Mouse (Mus musculus) kidney, postnatal 10 days (tissue): Measurements from ENCODE around the gene Derl3.
"Not testable (repeated sequence)": the region's sequence is repeated elsewhere in the genome, so short reads cannot be mapped to it uniquely, and the experiment has no call there.

Experiments
- DNase-seq: peaks from one replicate; pipeline ENCODE4 v3.0.0; 2021; ENCODE audit warnings: mixed read lengths

The Derl3 gene

DNA sequence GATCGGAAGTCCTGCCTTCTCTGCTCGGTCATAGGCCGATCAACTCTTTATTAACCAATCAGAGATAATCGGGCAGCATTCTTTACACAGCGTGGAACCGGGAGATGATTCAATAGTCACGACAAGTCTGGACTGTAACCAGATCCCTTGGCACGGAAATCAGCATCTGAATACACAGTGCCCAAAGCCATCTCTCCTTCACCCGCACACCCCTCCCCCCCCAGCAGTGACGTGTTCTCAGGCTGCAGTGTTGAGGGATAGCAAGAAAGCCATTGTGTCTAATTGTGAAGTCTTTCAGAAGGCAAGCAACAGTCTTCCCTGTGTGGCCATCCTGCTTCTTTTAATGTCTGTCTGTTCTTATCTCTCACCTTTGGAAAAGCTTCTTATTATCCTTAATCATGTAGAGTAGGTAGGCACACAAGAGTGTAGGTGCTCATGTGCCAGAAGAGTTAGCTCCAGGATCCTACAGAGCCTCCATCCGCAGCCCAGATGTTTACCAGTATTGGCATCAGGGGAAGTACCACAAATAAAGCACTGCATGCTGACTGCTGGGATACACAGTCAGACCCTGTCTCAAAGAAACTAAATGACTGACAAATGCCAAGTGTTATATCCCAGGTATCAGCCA is 20.2 kb upstream of the Derl3 start:
- peak; percentile 77 for DNase-seq

DNA sequence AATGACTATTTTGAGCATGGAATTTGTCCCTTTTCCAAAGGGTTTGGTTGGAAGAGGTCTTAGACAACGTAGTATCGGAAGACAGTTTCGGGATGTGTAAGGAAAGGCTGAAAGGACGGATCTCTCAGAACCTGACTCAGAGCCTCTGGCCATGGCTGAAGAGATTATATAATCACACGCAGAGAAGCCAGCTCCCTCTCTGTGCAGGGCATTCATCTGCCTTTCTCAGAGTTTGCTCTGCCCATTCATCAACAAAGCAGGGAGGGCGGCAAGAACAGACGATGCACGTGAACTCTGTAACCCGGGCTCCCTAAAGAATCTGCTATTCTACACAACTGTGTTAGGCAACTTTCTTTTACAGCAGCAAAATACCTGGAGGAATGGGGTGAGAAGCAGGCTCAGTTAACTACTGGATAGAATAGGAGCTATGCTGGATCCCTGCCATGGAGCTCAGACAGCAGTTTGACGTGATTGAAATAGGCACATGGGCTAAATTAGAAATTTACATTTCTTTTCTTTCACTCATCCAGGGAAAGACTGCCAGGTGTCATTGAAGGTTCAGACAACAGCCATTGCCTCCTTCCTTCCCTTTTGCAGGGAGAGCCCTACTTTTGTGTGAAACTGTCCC is 19.6 kb upstream of the Derl3 start:
- no peak for DNase-seq

DNA sequence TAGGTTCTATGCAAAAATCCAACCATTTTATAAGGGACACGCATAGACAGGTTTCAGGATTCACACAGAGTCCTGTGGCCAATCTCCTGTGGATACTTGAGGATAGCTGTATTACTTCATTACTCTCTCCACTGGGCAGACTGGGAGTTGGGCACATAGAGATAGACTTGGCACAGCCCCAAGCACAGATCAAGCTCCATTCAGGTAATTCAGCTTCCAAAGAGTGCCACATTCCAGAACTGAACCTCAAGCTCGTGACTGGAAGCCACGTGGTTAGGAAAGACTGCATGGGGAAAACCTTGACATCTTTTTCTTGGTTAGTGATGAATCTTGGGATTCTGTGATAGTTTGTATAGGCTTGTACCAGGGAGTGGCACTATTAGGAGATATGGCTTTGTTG is 14.4 kb upstream of the Derl3 start:
- peak; percentile 70 for DNase-seq

DNA sequence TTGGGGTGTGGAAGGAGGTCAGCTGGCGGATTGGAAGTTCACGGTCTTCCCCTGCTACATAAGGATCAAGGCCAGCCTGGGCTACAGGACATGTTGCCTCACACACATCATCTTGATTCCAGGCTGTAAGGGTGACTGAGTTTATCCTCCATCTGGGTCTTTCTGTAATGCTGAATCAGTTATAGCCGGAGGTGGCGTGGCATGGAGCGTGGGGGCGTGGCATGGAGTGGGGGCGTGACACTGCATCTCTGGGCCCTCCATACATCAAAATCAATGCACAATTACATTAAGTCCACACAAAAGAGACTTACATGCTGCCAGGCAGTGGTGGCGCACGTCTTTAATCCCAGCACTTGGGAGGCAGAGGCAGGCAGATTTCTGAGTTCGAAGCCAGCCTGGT is 12.9 kb upstream of the Derl3 start:
- no peak for DNase-seq

DNA sequence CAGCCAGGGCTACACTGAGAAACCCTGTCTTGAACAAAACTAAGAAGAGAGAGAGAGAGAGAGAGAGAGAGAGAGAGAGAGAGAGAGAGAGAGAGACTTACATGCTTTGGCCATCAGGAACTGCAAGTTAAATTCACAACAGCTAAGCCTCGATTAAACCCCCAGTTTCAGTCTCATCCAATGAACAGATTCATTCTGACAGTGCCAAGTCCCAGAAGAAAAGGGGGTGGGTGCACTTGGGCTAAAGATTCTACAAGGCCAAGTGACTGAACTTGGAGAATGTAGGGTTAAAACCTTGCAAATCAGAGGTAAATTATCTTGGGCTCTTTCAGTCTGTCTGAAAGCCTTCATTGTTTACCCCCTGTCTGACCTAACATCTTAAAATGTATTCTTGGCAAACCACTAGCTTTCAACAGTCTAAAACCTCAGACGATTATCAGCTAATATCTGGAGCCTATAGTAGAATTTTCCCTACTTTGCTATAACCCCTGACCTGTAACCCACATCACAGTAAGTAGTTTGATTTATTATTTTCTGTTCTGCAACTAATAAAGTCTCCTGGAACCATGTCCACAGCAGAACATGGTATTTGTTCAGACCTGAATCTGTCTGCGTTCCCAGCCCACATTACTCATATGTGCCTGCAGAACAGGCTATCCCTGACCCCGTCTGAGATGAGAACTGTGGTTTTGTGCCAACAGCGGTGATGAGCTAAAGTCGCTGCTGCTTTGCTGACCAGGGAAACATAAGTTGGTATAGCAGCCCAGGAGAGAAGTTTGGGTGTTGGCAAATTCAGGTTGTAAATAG is 12.2 kb upstream of the Derl3 start:
- no peak for DNase-seq

DNA sequence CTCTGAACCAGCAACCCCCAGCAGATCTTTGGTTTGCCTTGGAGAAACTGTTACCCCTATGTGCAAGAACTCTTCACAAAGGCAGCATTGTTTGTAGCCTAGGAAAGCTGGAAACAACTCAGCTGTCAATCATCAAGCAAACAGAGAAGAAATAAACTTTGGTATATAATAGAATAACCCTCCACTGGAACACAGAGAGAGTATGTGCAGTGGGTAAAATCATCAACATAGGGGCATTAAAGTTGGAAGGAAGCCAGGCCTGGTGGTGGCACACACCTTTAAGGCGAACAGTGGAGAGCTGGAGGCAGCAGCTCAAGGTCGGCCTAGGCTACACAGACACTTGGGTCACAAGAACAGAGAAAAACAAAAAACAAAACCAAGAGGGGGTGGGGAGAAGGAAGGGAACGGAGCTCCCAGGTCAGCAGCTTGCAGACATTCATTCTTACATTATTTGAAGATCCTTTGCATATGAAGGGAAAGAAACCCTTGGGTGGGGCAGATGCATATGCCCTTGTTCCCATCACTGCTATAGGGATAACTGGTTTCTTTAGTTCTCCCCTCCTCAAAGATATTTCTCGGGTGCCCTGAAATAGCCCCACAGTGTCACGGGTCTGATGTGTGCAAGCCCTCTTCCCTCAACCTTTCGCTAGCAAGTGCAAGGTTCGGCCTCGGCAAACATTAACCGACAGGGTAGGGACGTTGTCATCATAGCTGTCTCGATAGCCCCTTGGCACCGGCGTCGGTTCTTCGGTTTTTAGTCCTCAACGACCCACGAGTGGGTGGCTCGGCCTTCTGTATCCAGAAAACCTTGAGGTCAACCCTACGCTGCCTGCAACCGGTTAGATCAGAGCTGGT is 11.4 kb upstream of the Derl3 start:
- peak; percentile 80 for DNase-seq

DNA sequence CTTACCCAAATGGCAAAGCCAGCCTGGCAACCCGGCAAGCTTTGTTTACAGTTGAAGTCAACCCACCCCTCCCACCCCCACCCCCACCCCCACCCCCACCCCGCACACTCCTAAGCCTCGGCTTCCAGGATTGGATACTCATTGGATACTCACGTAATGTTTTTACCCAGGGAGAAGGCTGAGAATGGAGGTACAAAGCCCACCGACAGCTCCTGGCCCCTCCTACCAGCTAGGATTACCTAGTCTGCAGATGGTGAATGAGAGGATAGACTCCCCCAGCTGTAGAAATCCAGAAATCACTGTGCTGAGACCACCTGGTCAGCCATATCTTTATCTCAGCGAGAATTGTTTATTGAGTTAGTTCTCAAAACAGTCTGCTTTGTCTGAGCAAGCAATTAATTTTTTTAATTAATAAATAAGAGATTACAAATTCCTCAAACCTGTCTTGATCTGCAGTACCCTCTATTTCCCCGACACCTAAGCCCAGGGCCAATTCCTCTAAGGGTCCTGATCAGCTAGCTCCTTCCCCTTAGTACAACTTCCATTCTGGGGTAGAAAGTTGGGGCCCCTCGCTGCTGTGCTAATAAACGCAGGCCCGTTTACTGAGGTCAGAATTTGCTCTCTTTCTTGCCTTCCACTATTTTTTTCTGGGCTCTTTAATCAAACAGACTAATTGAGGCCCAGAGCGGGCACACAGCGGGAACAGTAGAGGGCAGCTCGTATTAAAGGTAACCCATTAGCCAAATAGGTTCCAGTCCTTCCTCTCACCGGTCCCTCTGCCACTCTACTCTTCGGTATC is 10.6 kb upstream of the Derl3 start:
- DNase-seq, result no peak

DNA sequence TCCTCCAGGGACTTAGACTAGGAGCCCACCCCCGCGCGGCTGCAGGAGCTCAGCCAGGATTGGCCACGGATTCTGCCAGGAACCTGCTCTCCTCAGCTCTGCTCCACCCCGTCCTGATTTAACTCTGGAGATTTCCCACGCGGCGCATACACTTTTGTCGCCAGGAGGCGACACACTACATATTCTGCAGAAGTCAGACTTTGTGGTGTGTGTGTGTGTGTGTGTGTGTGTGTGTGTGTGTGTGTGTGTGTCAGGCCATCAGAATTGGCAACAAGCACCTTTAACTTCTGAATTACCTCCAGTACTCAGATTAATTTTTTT is 10.0 kb upstream of the Derl3 start:
- peak; percentile 91 for DNase-seq

DNA sequence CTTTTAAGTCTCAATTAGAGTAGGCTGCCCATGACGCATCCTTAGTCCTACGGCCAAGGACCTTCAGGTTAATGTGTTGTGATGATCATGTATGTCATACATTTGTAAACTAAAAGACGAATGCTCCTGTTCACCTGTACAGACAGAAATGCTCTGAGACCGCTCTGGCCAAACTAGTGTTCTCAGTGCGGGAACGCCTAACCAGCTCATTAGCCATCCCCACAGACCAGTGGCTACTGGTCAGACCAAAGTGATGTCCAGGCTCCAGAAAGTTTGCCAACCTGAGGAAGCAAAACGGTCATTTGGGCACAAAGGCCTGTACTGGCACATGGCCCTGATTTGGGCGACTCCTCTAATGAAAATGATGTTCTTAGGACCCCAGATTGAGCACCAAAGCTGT is 8.5 kb upstream of the Derl3 start:
- no peak for DNase-seq

DNA sequence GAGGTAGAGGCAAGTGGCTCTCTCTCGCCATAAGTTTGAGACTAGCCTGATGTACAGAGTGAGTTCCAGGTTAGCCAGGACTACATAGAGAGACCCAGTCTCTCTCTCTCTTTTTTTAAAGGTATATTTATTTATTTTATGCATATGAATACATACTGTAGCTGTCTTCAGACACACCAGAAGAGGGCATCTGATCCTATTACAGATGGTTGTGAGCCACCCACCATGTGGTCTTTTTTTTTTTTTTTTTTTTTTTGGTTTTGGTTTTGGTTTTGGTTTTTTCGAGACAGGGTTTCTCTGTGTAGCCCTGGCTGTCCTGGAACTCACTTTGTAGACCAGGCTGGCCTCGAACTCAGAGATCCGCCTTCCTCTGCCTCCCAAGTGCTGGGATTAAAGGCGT is 5.7 kb upstream of the Derl3 start:
- DNase-seq, result not testable (repeated sequence)

DNA sequence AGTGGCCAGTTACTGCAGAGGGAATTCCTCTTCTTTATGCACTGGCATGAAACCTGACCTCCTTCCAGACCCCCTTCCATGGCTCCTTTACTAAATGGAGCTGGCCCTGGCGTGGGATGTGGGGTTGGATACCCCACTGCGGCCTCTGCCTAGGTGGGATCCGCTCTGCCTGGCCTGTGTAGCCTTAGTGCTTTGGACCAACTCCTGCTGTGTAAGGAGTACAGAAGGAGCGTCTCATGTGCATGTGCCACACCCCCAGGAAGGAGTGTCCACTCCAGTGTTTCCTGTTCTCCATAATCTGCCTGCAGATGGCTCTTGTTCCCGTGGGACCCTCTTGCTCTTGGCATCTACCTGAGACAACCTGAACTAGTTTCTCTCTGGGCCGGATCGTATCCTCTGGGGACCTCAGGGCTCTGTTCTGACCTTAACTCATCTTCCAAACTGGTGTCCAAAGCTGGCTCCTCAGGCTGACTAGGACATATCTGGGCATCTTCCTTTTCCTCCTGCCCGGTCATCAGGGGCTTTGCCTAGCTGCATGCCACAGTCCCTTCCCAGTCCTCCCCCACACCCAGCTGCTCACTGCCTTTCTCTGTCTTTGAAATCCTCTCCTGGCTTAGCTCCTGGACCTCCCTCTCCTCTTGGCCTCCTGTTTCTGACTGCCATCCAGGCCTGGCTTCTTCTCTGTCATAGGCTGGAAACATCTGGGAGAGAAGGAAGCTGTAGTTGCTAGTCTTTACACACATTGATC is 3.6 kb upstream of the Derl3 start:
- no peak for DNase-seq

DNA sequence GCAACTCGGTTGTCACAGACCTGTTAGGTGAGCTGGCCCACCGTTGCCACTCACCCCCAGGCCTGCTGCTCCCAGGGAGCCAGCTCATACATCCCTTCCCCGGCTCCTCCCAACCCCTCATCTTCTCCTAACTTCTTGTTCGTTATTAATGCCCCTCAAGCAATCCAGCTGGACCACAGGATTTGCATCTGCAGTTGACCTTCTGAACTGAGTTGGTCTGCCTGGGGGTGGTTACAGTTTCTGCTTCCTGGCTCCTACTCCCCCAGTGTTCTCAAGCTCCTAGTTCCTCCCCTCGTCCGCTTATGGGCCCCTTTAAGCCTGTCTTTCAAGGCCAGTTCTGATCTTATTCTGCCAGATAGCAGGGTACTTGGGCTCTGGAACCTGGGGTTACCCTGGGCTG is 1.4 kb downstream of the Derl3 start:
- no peak for DNase-seq

DNA sequence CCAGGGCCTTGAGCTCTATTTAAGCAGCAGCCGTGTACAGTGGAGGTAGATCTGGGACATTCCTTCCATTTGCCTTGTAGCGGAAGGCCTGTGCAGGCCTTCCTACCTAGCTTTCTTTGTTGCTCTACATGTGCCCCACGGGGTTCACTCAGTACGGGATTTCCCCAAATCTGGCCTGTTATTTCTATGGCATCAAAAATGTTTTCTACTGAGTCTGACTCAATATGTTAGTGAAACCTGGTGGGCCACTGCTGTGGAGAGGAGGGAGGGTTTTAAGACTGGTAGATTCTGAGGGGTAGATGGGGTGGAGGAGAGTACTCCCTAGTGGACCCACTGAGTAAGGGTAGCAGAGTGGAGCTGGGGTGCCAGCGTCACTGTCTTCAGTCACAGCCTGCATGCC is 2.5 kb downstream of the Derl3 start:
- DNase-seq, result no peak

DNA sequence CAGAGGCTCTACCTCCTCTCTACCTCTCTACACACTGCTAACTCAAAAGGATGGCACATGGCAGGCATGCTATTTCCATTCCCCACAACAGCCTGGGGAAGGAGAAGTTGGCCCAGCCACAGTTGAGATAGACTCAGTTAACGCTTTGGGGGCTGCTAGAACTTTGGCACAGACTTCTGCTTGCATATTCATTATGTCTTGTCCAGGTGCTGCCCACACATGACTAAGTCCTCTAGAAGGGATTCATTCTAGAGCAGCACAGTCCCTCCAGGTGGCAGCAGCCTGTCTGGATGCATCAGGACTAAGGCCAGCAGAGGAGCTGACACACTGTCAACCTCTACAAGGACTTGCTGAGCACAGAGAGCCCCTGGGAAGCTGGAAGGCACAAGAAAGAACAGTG is 3.0 kb downstream of the Derl3 start:
- no peak for DNase-seq

DNA sequence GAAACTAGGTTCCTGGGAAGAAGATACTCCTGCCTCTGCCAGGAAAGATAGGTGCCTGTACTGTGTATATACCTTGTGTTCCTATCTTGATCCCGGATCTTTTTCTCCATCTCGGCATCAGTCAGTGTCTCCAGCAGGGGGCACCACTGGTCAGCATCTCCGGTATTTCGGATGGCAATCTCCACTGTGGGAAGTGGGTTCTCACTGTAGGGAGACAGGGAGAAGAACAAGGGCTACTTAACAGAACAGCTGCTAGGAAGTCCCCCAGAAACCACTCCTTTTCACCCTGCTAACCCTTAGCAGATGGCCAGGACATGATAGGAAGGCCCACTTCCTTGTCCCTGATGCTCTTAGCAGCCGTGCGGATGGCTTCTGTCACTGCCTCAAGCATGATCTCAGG is 4.2 kb downstream of the Derl3 start:
- peak; percentile 91 for DNase-seq

DNA sequence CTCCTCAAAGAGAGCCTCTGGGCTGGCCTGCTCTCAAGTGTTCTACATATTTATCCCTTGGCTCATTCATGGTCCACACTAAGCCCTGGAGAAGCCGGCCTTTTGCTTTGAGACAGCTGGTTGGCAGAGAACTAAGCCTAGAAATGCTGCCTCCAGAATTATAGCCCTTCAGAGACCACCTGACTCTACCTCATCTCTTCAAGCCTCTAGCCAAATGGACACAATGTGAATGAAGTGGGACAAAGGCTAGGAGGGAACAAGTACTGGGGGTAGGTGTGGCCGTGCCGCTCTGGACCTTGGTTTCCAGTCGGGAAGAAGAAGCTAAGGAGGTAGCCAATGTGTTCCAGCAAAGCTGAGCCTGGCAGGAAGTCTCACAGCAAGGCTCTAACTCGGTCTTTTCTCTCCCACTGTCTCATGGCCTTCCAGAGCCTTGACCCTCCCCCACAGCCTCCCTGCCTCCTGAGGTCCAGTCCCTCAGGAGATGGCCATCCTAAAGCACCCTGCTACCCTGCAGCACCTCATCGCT is 4.9 kb downstream of the Derl3 start:
- no peak for DNase-seq

DNA sequence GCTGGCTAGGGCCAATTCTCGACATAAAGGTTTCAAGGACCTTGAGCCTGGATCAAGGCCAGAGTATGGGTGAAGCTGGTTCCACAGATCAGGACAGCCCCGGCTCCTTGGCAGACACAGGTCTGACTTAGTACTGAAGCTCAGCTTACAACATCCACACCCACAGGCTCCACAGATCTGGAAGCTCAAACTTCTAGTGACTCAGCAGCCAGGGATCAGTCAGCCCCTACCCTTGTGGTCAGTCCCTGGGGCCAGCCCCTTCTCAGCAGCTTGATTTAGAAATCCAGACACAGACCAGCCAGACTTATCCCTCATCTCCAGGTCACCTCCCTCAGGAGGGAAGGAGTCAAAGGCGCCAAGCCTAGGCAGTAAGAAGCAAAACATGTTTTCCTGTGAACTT is 5.6 kb downstream of the Derl3 start:
- peak; percentile 55 for DNase-seq

DNA sequence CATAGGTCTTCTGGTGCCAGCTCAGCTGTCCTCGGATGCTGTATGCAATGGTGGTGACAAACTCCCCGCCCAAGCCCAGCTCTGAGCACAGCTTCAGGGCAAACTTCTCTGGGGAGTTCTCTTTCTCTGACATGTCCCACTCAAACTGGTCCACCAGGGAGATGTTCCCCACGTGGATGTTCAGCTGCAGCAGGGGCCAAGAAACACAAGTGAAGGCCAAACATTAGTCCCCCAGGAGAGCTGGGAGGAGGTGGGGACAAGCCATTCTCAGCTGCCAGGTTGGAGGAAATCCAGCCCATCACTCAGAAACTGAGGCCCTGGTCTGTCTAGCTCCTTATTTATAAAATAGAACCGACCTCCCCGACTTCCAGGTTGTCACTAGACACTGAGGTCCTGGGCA is 11.2 kb downstream of the Derl3 start:
- DNase-seq, result no peak

DNA sequence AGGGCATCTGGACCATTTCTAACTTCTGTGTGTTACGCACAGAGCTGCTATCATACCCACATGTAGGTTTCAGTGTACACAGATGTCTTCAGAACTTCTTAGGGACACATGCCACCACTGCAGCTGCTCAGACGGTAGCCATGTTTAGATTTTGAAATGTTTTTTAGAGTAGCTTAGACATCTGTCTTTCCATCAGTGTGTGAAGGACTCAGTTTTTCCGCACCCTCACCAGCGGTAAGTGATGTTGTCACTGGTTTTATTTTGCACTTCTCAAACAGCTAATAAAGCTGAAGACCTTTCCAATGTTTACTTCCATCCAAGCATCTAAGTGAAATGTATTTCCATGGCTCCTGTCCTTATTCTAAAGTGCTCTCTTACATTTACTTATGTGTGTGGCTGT is 13.7 kb downstream of the Derl3 start:
- DNase-seq, result no peak

DNA sequence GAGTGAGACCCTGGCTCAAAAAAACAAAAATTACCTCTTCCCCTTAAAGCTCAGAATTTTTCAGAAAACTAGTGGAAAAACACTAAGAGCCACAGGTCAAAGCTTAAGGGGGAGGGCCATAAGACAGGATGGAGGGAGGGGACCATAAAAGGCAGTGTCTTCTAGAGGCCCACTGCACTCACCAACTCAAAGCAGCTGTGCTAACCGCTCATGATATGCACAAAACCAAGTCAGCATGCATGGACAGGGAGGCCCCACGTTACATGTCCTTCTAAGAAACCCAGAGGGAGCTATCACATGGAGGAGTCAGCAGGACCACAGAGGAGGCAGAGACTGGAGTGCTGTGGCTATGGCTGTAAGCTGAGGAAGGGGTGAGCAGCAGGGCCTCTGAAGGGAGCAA is 17.5 kb downstream of the Derl3 start:
- DNase-seq, result no peak

DNA sequence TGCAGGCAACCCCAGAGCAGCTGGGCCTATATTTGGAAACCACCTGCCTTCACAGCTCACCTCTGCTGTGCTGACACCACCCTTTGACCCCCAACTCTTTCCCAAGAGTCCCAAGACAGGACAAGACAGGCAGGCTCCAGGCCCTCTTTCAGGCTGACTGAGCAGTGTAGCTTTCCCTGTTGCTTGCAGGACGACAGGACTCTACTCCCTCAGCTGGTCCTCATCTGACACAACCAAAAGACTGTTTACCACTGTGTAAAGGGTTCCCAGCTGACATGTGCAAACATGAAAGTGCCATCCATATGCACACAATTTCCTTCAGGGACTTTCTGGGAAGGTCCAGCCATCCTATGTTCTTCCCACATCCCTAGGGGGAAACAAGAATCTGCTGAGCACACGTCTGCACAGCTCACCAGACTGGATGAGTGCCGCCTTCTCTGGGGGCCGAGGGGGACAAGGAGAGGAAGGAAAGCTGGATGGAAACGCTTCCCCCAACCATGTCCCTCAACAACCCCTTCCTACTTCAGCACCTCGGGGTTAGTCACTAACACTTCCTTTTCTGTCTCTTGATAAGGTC is 19.9 kb downstream of the Derl3 start:
- no peak for DNase-seq
